Mouse (Mus musculus): Measurements from ENCODE around the gene Gm28635.

Gm28635 gene

DNA sequence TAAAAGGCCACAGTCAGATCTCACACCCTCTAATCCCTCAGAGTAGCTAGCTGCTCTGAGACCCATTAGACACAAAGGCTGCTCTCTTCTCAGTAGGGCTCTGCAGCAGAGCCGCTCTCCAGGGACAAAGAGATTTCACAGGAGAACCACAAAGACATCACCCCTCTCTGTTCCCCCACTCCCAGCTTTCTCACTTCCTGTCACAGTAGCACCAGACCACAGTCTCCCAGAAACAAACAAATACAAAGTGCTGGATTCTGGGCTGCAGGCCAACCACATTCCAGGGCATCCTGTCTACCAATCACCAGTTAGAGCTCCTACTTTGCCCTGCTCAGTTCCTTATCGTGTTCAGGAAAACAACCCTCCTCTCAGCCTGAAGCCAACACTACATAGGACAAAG, 42.2 kb downstream of the Gm28635 start:
- DNase-seq: peak; percentile 93

DNA sequence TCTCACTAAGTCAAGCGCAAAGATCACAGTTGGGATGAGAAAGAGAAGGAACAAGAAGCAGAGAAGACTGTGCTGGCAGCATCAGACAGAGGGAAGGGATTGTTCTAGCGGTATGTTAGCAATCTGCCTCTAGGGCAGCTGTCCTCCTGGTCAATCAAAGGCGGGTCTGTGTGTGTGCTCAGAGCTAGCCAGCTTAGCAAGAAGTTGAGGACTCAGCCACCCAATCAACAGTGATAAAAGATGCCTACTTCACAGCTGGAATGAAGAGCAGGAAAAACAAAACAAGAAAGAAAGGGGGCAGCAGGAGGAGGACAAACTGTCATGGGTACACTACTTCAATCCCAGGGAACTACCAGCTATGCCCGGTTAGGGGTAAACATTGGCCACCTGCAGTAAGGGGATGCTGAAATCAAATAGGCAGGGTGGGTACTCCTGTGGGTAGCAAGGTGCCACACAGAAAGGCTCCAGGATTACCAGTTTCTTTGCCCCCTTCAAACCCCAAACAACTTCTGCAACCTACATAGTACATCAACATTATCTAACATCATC, 42.8 kb downstream of the Gm28635 start:
- no peak for DNase-seq

DNA sequence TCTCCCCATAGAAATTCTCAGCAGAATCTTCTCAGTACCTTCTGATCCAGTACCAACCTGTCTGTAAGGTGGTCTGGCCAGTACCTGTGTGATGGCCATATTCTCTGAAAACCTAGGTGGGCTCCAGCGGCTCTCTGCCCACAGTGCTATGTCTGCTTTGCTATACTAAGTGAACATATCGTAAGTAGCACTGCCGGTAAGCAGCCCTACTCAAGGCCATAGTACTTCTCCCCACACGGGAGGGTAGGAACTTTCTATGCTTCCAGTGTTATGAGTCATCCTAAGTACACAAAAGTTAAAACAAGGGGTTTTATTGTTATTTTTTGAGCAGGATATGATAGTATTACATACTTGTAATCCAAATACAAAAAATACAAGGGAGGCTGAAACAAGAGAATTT, 43.8 kb downstream of the Gm28635 start:
- DNase-seq: no peak

DNA sequence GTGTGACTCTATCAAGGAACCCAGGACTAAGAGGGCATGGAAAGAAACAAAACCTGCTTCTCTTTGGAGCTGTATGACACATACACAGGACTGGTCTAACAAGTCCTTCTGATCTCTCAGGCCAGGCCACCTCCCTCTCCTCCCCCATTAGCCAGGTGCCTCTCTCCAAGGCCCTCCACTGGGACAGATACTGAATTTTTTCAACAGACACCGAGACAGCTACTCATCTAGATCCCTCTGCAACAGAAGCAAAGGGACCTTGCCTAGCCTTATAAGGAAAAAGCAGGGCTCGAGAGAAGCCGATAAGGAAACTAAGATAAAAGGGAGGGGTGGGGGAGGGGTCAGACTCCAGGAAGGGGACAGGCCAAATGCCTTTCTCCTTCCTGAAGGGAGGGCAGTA, 44.8 kb downstream of the Gm28635 start:
- no peak for DNase-seq

DNA sequence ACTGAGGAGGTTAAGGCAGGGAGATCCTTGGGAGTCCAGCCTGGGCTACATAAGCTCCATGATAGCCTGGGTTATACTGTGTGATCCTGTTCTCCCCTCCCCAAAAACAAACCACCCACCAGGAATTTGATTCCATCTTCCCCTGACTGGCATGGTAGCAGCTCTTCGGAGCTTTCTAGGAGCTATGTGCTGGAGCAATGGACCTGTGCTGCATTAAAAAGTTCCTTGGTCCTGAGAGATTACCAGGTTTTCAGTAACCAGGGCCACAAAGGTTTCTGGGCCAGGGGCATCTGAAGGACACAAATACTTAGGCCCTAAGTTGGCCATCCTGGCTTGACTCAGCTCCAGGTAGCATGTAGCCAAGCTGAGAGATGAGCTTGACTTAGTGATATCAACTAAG, 45.8 kb downstream of the Gm28635 start:
- no peak for DNase-seq

DNA sequence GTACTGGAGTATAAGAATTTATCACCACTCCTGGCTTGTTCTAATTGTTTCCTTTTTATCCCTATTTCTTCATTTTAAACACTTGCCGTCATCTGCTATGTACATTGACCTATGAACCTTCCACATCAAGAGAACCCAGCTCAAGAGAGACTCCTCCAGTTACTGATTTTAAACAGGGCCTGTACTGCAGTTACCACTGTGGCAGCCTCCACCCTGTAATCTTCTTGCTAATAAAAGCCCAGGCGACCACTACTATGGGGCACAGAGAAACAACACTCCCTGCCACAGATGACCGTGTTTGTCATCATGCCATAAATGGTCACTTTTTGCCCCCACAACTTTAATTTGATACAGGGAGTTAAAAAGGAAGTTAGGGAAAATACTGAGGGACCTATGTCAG, 50.8 kb downstream of the Gm28635 start:
- DNase-seq: no peak

DNA sequence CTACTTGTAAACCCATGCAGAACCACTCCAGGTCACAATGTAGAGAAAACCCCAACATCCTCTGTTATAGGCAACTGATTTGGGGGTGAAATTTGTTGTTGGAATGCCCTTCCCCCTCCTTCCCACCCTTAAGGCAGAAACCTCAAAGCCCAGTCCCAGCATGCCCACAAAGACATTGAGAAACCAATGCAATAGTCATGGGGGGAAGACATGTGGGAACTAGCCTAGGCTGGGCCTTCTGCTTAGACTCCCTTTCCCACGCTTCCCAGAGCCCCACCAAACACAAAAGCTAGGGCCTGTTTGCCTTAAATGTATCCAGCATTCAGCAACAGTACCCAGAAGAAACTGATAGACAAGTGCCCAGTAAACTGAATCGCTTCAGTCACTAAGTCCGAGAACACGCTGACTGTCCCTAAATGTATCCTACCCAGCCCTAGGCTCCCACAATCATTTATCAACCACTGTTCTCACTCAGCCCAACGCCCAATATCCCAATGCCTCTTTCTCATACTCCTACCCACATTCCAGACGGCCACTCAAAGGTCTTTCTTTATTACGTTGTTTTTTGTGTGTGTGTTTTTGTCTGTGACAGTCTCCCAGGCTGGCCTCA, 51.4 kb downstream of the Gm28635 start:
- DNase-seq: no peak

DNA sequence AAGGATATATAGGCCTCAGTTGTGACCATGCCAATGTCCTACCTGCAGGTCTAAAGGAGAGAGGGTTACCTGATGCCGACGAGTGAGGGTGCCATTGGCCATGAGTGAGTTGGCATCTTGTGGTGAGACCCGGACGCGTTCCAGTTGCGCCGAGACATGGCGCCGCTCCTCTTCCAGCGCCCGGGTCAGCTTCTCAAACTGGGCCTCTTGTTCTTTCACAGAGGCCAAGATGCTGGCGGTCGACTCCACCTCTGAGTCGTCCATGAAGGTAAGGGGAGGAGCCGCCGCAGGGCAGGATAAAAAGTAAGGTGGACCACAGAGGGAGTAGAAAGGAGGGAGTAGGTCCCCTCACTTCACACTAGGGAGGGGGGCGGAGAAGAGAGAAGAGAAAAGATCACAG, 53.6 kb downstream of the Gm28635 start:
- DNase-seq: no peak

DNA sequence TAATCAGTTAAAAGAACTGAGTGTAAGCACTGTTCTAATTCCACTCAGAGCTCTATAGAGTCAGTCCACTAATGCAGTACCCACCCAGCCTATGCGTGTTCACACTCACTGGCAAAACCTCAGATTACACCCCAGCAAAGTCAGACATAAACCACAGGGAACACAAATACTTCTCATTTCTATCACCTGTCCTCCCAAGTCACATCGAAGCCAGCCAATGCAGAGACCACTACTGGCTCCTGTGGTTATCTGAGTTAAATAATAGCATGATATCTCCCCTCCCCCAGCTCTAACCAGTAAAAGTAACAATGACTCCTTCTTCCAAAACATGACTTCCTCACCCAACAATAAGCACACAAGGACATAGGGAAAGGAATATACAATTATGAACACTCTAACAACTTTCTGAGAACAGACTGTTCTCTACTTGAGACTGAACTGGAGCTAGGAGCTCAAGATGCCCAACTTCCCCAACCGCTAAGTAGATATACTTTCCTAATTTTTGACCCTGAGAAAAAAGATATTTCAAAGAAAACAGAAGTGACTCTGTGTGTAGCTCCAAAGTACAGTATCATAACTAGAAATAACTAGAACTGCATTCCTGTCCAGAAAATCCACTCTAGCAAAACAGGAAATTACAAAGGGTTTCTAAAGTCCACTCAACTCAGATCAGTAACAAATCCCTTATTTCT, 54.3 kb downstream of the Gm28635 start:
- DNase-seq: no peak

DNA sequence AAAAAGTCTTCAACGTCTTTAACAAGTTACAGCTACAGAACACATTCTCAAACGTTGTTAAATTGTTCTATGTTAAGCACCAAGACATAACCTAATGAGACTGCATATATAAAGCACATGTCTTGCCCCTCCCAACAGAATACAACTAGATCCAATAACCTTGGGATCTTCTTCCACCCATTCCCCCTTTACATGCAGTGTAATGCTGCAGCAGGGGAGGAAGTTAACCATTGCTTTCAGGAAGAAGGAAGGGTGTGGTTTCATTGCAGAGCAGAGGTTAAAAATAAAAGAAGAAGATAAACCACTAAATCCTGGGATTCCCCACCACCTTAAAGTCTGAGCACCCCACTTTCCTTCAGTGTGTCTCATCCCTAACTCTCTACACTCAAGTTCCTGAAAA, 55.2 kb downstream of the Gm28635 start:
- no peak for DNase-seq

DNA sequence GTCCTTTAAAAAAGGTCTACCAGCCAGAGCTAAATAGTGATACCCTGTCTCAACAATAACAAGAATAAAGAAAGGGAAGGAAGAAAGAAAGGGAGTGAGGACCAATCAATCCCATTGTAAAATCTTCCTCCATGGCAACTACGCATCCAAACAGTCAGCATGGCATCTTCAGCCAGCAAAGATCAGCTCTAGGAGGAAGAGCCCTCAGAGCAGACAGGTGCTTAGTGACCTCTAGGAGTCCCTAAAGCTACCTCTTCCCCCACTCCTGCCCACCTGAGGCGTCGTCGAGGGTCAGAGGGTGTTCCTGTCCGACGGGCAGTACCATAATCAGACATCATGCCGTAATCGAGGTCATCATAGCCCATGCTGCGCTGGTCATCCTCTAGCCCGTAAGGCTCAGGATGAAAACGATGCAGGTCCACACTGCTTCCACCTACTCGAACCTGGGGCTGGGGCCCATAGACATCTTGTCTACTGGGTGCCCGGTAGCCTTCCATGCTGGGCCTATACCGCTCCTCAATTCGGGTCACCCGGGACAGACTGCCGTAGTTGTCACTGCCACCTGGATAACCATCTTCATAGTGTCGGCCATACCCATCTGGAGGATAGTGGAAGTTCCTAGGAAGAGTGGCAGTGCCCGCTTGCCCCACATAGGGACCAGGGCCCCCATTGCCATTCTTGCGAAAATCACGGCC, 58.0 kb downstream of the Gm28635 start:
- DNase-seq: no peak

DNA sequence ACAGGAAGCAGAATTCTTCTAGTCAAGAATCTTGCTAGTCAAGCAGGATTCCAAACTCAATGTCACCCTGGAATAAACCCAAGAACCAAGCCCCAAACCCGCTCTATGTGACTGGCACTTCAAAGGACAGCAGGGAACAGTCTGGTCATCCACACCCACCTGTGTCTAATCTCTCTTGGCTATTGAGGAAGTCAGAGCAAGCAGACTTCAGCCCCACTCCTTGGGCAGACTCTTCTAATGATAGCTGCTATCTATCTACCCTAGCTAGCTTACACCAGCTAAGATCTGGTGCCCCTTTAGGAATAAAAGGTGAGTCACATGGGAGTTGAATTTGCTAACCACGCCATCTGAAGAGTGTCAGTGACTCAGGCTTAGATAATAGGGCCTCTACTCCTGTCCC, 58.9 kb downstream of the Gm28635 start:
- no peak for DNase-seq

DNA sequence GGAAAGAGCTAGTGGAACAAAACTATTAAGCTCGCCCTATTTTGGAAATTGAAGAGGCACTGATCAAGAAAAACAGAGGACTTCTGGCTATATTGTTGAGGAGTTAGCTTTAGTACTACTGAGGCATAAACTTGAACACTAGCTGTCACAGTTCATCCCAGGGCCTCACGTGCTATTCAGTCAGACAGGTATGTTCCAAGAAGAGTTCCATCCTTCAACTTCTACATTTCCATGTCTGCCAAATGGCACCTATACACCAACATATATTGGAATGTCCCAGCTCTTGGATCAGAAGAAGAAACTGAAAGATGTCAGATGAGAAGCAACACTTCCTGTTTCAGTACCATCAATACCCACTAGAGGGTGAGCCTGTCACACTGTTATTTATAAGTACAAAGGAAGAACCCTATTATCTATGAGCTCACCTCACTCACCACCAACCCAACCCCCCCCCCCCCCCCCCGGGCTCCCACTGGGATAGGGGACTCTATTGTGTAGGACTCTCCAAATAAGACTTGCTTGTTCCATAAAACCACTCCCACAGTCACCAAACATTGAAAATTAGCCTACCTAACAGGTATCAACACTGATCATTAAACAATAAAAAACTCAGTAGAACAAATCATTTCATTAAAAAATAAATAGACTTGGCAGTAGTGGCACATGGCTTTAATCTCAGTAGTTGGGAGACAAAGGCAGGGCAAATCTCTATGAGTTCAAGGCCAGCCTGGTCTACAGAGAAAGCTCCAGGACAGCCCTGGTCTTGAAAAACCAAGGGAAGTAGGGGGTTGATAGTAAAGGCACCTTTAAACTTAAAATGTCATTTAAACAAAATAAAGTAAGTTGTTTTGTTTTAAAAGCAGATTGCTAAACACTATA, 60.0 kb downstream of the Gm28635 start:
- DNase-seq: no peak

DNA sequence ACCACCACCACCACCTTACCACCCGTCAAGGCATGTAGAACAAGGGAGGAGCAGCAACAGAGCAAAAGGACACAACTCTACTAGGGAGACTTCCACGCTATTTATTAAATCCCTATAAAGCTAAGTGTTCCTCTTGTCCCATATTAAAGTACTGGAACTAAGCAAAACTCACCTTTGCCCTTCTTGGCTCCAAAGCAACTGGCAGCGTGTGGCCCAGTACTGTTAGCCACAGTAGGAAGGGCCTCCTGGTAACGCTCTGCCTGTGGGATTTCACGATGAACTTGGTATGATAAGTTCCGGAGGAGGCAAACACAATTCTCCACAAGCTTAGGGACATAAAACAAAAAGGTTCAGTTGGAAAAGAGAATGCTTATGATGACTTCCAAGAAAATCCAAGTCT, 65.1 kb downstream of the Gm28635 start:
- DNase-seq: no peak

DNA sequence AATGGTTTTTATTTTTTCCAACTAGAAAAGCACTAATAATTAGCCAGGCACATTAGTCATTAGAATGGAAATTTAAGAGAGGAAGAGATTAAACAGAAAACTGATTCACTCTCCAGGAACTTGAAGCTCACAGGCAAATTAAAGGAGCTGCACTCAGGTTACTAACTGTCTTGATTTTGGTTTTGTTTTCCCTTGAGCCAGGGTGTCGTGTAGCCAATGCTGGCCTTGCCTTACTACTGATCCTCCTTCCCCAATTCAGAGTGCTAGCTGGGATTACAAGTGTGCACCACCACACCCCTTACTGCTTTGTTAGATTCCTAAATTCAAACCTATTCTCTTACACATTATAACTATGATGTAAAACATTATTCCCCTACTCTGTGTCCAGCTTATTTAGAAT, 70.0 kb downstream of the Gm28635 start:
- DNase-seq: no peak

DNA sequence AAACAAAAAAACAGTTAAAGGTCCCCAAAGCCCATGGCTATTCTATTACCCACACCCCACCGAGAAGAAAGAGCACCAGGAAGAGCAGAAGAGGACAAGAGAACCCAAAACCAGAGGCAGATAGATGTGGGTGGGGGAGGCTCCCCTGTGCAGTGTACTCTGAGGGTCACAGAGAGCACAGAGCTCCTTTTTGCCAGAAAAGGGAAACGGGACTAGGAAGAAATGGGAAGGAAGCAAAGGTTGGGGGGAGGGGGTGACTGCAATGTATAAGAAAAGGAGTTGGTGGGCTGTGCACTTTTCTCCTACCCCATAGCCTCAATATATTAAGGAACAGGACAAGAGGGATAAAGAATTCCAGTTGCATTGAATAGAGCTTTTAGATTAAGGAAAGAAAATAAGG, 76.9 kb downstream of the Gm28635 start:
- no peak for DNase-seq

DNA sequence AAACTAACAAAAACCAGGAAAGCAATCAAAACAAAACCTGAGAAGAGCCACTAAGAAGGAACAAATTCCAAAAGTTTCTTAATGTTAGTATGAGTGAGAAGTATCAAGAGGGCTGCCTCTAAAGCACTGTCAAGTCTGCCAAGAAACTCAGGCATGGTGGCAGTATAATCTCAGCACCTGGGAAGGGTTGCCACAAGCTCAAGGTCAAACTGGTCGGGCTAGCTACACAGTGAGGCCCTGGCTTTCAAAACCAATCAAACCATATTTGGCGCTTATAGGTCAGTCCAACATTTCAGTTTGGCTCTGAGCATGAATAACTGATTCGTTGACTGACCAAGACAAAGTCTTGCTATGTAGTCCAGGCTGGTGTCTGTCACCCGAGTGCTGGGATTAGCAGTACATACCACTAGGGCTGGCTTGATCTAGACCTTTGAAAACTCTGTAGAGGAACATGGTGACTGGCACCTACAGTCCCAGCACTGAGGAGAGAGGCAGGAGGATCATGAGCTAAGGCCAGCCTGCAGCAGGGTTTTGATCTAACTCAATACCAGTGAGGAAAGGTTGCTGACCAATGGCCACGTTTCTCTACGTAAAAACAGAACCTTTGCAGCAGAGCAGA, 78.5 kb downstream of the Gm28635 start:
- DNase-seq: no peak

DNA sequence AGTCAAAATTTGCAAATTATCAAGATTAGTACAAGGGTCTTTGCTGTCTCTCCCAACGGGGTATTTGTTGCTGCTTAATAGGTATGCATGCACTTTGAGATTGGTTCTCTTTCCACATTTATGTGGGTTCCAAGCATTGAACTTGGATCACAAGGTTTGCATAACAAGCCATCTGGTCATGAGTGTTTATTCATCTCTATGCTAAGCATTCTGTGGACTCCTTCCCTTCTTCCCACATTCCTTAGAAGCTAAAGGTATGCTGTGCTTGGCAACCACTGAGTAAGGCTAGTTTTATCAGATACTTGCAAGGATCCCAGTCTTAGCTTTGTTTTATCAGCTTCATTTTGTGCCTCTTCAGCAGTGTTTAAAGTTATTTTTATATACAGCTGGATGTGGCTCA, 80.7 kb downstream of the Gm28635 start:
- no peak for DNase-seq

DNA sequence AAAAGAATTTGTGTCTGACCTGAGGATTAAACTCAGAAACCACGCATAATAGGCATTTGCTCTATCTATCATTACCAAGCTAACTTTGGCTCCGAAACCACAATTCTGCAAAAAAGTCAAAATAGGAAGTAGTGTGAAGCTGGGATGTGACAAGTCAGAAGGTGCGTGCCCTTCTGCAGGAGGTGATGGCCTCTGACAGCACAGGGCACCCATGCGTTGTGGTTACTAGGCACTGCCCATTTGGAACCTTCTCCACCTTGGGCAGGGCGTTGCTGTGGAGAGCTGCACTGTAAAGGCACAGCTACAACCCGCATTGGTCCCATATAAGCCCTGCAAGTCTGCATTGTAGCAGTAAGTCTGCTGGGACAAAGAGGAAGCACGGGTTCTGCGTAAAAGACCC, 85.0 kb downstream of the Gm28635 start:
- DNase-seq: no peak

DNA sequence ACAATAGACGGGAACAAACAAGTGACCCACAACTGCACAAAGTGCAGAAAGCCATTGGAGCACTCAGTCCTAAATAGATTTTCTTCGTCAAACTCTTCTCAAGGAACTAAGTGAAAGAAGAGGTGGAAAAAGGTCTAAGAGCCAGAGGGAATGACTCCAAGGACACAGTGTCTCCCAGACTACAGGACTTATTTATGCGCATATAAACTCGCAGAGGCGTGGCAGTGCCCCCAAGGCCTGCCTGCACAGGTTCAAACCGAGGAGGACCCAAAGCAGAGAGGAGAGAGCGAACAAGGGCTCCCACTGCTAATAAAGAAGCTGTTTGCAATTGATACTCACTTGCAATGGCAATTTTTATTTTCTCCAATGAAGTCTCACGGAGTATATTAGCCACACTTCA, 92.1 kb downstream of the Gm28635 start:
- no peak for DNase-seq

DNA sequence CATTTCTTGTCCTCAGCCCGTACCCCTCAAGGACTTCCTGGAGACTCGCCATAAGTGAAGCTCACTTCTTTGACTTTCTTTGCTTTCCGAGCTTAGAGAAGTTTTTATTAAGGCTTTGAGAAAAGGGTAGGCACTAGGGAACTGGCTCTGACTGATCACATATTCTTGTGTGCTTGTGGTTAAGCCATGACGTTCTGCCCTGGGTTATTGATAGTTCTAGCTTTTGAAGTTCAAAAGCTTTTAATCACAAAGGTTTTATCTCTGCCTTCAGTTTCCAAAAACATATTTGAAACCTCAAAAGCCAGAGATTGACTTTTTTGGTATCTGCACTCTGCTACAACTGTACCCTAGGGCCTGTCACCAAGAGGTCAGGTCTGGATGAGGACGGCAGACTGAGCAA, 95.6 kb downstream of the Gm28635 start:
- no peak for DNase-seq

DNA sequence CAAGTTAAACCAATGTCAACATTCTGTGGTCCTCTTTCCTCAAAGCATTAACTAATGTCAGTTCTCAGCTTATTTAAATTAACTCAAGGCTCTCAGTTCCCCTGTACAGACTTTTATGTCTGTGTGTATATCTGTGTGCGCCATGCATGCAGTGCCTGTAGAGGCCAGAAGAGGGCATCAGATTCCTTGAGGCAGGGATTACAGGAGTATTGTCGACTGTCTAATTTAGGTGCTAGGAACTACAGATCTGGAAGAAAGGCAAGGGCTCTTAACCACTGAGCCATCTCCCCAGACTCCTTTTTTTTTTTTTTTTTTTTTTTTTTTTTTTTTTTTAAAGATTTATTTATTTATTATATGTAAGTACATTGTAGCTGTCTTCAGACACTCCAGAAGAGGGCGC, 96.6 kb downstream of the Gm28635 start:
- peak; percentile 21 for DNase-seq

DNA sequence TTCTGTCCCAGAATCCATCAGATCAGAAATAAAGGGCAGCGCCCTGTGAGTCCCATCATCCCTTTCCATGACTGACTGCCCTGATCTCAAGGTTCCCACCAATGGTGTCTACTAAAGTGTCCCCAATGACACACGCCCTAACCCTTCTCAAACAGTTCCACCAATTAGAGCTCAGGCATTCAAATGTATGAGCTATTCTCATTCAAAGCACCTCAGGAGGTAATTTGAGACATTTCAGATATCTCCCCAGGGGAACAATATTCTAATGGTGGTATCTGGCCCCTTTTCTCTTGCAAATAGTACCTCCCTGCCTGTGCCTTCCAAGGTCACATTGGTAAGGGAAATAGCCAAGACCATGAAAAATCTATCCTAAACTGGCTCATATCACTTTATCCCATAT, 98.5 kb downstream of the Gm28635 start:
- no peak for DNase-seq
